Mouse (Mus musculus): Measurements from ENCODE around the gene Lca5.

The Lca5 gene

DNA sequence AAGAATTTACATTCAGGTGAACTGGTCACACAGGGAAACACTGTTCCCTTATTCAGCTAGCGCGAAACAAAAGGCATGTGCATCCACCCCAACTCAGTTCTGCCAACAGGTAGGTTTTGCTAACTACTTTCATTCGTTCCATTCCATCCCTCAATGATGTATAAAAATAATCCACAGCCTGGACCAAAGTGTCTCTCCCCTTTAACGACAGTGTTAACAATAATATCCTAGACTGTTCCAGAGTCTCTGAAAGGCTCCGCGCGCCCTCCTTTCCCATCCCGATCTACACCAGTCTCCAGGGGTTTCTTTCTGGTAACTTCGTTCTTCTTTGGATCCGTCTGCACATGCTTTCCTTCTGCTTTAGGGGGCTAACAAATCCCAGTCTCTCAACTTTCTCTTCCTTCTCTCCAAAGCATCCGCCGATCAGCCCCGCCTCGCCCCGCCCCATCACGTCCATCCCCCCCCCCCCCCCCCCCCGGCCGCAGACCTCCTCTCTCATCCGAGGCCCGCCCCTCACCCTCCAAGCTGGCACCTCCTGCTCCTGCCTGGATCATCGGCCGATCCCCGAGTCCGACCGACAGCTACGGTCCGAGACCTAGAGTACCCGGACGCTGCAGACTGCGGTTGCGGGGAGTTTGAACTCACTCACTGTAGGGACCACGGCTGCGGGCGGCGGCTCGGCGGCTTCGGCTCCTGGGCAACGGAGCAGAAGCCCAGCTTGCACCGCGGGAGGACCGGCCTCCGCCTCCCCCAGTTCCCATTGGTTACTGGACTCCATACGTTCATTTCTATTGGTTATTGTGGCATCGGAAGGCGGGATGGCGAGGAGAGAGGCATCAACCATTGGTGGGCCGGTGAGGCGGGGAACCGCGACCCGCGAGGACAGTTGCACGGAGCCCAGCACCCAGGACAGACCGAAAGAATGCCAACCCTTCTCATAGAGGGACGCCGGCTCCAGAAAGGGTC lies at the start of gene Lca5:
Gene Lca5 (minus strand): TSS at position 736 of the 966 bp plus-strand sequence.
- peak; percentile 48 for DNase-seq (ENCODE audit: low read depth, low spot score)

DNA sequence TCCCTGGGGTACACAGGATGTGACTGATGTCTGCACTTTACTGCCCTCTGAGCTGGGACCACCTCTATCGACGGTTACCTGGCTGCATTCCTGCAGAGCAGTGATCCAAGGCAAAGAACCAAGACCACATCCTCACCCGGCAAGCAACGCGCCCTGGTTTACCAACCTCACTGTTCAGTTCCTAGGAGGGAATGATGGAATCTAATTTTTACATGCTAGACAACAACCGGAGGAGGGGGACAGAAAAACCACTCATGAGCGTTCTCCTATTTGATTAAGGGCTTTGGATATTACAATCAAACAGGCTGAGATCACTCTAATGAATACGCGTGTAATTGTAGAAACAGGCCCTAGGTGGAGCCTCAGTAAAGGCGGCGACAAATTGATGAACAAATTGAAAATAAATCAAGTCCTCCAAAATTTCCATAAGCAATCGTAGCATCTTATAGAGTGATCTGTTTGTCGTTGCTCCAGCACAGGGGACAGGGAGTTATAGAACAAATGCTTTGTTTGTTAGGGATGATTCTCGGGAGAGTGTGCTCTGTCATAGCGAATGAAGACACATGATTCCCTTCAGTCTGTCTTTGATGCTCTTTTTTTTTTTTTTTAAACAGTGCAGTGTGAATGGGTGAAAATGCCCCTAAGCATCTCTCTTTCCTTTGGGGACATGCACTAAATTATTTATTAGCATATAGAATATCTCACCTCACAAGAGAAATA lies 47.7 kb upstream of the Lca5 start:
- DNase-seq (ENCODE audit: low read depth, low spot score) = no peak

DNA sequence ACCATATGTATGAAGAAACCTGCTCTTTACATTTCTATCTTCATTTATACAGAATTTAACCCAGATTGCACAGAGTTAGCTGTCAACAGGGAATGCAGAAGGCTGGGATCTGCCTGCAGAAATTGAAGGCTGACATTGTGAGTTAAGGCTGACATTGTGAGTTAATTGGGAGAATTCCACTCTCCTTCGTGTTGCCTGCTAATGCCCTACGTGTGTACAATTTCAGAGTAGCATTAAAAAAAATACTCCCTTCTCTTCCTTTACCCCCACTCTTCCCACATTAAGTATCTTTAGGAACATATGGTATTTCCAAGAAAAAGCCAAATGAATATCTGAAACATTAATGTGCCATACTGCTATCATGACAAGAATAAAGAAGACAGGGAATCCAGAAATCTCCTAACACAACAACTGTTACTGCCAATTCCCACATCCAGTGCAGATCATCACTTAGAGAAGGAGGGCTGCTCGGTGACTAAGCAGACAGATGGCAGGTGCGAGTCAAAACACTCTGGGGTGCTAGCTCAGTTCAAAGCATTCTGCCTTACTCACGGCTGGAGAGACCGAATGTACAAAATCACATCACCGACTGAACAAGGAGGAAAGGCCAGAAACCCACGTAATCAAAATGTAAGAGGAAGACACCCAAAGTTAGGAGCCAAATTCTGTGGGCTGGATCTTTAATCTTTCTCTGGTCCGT lies 47.0 kb upstream of the Lca5 start:
- DNase-seq (ENCODE audit: low read depth, low spot score) = no peak

DNA sequence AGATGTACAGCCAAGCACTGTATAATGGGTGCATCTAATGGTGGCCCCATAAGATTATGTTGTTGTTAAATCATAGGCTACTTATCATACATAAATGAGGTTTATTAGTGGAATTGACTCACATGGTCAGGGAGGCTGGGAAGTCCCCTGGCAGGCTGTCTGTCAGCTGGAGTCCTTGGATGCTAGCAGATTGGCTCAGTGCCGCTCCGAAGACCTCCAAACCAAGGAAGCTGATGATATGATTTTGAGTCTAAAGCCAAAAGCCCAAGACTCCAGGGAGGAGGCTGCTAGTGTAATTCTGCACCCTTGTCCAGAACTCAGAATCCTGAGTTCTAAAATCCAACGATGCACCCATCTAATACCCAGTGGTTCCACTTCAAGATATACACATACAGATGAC lies 45.0 kb upstream of the Lca5 start:
- DNase-seq (ENCODE audit: low read depth, low spot score) = no peak

DNA sequence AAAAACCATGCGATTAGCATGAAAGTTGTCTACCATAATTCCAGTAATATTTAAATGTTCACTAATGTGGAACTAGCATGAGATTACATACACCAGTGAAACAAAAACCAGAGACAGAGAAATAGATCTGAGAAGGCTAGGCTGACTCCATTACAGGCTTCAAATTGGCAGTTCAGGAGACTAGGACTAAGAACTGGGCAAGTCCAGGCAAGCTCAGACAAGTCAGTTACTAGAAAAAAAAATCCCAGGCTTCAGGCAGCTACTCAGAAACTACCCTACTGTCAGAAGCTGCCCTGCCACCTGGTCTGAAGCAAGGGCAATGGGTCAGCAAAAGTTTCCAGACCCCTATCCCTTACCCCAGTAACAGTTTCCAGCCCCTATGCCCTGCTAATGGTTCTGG lies 44.4 kb upstream of the Lca5 start:
- no peak for DNase-seq (ENCODE audit: low read depth, low spot score)

DNA sequence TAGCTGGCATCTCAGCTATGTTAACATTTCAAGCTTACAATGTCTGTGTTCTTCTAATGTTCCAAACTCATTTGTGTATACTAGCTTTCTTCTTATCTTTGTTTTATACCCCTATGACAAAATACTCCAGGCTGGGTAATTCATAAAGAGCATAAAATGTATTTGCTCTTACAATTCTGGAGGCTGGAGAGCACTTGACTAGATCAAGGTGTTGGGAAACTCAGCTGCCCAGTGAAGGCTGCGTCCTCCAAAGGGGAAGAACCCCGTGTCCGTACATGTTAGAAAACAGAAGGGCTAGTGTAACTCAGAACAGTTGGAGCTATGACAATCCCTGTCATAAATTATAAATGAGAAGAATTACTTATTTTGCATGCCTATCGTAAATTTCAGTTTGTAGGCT lies 42.5 kb upstream of the Lca5 start:
- no peak for DNase-seq (ENCODE audit: low read depth, low spot score)

DNA sequence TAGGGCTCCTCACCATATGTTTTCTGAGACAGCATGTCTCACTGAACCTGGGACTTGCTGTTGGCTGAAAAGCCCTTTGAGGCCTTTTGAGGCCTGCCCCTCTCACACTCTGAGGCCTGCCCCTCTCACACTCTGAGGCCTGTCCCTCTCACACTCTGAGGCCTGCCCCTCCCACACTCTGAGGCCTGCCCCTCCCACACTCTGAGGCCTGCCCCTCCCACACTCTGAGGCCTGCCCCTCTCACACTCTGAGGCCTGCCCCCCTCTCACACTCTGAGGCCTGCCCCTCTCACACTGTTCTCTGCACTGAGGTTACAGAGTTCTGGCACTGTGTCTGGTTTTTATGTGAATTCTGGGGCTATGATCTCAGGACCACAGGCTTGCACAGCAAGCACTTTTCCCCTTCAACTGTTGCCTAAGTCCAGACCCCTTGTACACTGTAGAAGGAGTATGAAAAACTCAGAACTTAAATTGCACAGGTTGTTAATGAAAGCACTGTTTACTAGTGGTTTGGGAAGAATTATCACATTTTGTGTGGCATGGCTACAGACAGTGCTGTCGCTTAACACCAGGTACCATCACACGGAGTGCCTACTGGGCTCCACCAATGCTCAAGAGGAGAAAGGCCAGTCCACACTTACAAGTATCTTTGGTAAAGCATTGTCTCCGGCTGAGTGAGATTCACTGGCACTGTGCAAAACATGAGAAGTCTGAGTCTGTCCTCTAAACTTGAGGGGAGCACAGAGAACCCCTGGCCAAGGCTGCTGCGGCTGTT lies 41.4 kb upstream of the Lca5 start:
- no peak for DNase-seq (ENCODE audit: low read depth, low spot score)

DNA sequence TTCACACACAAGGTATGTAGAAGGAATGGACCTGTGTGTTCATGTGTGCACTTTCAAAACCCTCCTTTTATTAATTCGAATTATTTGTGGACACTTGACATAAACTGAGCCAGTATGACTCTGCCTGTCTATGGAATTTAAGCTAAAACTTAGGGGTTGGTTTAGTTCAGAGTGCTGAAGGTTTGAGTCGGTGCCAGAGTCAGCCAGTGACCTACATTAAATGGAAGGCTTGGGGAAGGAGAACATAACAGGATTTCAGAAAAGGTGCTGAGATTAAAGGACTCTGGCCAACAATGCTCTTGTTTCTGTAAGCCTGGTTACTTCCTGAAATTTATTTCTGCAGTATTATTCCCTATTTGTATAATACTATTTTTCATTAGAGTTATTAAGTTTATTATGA lies 28.9 kb upstream of the Lca5 start:
- no peak for DNase-seq (ENCODE audit: low read depth, low spot score)

DNA sequence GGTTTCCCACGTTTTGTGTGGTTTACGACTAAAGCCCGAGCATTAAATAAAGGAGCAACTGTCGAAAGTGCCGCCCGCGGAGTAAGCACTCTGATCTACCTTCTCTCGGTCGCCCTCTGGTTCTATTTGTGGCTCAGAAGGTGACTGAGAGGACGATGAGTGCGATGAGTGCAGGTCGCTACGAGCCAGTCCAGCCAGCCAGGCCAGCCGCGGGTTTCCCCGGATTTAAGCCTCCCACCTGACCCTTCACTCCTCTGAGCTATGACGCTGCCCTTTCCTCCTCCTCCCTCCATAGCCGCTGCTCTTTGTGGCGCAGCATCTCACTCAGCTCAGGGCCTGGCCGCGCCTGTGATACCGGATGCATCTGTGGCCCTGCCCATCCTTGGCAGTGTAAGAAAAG lies 6.8 kb upstream of the Lca5 start:
- DNase-seq (ENCODE audit: low read depth, low spot score) = no peak

DNA sequence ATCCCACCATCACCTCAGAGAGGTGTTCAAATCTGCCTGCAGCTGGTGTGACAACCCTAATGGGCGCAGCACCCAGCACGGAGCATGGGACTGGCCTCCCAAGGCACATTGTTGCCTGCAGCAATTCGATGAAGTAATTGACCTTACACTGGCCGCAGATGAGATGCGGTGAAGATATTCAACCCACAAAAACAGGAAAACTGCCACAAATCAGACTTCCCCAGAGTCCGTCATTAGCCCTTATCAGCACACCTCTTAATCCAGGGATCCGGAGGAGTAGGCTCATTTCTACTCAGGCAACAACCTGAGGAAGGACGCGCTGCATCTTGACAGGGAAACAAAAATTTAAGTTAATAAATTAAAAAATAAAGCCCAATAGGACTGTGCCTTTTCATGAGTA lies 6.2 kb upstream of the Lca5 start:
- DNase-seq (ENCODE audit: low read depth, low spot score) = no peak

DNA sequence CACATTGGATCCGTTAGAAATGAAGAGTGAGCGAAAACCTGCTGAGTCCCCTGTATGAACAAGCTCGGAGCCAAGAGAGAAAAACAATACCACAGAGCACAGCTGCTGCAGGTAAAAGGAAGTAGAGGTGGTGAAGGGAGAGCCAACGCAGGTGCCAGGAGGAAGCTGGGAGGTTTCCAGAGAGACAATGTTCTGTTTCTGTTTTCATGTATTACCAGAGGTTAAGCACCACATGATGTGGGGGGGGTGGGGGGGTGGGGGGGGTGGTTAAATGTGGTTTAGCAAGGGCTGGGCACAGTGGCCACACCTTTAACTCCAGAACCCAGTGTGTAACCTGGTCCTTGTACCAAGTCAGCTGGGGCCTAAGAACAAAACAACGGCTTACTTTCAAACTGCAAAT lies 3.3 kb downstream of the Lca5 start:
- no peak for DNase-seq (ENCODE audit: low read depth, low spot score)

DNA sequence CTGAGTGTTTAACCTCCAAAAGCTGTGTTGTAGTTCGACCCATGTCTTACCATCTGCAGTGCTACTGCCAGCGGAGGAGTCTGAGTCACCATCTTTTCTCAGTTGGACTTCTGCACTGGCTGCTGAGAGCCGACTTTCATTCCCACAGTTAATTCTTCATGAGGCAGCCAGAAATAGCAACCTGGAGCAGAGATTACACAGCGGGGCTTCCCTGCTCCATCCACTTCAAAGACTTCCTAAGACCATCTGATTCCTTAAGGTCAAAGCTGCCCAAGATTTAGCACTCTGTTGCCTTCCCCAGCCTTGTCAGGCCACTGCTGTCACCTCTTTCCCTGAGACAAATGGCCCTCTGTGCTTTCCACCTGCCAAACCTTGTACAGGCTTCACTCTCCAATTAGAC lies 6.4 kb downstream of the Lca5 start:
- no peak for DNase-seq (ENCODE audit: low read depth, low spot score)

DNA sequence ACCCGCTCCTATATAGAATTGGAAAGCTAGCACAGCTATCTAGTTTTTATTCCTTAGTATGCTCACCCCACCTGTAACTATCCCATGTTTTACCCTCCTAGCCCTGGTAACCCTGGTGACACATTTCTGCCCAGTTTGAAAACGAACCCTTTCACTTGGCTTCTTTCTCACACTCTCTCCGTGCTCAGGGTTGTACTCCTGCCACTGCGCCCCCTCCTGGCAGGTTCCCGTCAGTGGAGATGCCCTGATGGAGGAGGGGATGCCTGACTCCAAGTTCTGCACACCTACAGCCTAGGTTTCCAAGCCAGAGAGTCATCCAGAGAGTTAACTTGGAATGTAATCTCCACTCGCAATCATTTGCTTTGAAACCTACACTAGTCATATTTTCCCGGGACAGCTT lies 7.3 kb downstream of the Lca5 start:
- no peak for DNase-seq (ENCODE audit: low read depth, low spot score)

DNA sequence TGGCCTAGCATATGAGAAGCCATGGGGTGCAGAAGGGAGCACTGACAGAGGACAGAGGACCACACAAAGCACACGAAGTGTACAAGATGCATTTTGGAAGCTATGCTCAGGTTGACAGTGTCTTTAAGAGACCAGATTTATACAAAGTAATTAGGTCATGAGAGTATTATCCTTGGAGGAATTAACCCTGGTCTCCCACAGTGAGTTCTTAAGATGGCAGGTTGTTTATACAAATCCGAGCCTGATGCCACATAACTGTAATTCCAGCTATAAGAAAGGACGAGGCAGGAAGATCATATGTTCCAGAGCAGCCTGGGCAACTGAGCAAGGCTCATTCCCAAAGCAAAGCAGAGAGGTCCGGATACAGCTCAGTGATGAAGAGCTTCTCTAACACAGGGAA lies 13.0 kb downstream of the Lca5 start:
- DNase-seq (ENCODE audit: low read depth, low spot score) = no peak

DNA sequence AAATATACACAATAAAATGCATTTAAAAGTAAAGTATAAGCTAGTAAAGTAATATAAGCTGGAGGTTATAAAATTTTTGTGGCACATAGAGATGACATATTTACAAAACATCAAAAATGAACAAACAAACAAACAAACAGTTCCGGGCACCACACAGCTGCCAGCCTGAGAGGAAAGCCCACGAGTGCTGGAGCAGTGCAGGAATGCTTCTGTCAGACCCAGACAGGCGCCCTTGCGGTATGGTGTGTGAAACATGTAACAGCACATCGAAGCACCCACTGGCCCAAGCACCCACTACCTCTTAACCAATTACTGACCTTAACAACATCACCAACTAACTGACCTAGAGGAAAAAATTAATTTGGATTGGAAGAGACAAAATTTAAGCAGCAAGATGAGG lies 22.0 kb downstream of the Lca5 start:
- no peak for DNase-seq (ENCODE audit: low read depth, low spot score)

DNA sequence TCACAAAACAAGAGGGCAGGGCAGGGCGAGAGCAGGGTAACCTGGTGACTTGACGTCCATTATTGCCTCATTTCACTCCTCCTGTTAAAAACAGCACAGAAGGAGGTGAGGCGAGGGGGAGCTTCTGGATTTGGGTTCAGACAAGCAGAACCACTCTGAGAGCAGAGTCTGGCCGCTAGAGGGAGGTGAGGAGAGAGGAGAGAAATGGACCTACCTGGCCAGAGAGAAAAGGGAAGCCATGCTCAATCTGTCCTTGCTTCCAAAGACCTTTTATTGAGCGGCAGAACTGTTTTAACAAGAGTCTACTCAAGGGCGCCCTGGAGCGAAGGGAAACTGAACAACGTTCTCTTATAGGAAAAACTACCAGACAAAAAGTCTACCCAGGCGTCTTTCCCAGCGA lies 27.9 kb downstream of the Lca5 start:
- no peak for DNase-seq (ENCODE audit: low read depth, low spot score)

DNA sequence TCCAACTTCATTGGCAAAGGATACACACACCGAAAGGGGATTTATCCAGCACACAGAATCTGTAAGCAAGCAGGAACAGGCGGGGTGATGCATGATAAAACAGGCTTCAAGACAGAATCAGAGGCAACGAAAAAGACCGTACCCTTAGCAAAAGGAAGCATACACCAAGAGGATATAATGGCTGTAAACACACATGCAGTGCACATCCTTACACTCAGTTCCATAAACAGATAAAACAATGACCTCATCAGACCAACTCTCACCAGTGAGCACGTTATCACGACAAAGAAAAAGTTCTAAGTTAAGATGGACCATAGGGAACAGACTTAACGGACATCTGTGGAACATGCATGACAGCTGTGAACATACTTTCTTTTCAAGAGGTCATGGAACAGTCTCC lies 35.8 kb downstream of the Lca5 start:
- no peak for DNase-seq (ENCODE audit: low read depth, low spot score)

DNA sequence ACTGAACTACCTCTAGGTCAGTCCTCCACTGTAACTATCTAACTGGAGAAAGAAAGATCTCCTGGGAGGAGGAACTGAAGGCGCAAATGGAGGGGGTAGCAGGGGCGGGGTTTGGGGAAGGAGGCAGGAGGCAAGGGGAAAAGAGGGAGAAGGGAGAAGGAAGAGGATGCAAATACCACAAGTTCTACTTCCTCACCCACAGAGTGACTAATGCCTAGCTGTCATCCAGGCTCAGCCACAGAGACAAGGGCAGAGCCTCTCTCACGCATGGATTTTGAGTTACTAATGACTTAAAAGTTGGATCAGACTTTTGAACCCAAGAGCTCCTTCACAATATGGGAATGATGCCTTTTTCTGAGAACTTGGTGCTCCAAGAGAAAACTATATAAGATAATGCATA lies 40.1 kb downstream of the Lca5 start:
- DNase-seq (ENCODE audit: low read depth, low spot score) = no peak

DNA sequence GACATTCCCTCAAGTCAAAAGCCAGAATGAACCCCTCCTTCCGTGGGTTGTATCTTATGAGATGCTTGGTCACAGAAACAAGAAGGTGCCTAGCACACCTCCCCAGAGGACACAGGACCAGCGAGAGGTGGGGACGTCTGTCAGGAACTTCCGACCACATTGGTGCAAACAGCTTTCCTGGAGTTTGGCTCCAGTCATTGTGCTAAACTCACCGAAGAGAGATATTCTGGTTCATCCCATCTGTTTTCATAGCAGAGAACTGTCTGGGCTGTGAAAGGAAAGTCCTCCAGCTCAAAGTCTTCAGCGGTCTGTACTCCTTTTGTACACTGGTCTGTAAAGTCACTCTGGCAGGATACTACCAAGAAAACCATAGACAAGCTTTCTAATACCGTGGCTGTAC lies 41.5 kb downstream of the Lca5 start:
- DNase-seq (ENCODE audit: low read depth, low spot score) = no peak

DNA sequence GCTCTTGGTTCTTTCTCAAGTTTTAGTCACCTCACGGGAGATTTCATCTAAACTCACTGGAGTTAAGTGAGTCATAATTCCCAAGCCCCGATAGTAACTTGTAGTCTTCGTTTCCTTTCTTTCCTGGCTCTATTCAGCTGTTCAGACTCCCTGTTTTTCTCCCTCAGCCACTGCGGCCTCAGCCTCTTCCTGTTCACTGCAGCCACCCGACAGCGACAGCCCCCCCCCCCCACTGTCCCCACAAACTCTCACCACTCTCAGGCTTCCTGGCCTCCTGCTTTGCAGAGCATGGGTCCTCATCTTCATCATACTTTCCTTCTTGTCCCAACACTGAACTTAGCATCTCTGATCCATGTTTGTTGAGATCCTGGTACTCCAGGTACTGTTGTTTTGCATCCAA lies 42.7 kb downstream of the Lca5 start:
- no peak for DNase-seq (ENCODE audit: low read depth, low spot score)

DNA sequence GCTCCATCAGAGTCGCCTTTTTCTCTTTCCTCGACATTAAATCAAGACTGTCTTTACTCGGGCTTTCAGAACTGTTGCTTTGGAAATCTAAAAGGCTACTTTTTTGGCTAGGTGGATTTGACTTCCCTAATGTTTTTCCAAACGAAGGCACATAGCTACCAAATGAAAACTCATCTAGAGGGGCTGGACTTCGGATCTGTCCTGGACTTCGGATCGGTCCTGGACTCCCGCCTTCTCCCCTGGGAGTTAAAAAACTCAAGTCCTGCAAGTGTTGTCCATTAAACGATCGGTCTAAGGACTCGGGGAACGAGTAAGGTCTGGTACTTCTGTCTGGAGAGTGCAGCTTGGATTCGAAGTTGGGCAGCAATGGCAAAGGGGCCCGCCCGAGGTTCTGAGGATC lies 45.5 kb downstream of the Lca5 start:
- no peak for DNase-seq (ENCODE audit: low read depth, low spot score)

DNA sequence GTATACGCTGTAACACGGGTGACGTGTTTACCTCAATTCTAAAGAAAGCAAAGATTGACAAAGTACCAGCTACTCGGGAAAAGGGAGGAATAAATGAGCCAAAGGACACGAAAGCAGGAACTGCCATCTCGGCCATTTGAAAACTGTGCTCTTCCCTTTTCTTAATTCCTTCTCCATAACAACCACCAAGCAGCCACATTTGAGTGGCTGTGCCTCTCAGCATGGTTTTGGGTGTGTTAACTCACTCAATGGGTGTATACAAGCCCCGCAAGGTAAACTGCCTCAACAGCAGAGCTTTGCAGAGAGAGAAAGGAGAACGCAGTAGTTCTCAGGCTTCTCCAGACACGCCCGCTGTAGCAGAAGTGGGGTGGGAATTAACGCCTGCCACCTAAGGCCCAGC lies 48.9 kb downstream of the Lca5 start:
- no peak for DNase-seq (ENCODE audit: low read depth, low spot score)
